Mouse (Mus musculus): ENCODE results near the gene Insyn1. TPM values are rescaled to one million over a fixed set of nuclear protein-coding genes. Genes with fewer than 3 reads are reported as not detected.

Gene Insyn1
- total RNA-seq, 2 experiments from 2014 or later = not detected

DNA sequence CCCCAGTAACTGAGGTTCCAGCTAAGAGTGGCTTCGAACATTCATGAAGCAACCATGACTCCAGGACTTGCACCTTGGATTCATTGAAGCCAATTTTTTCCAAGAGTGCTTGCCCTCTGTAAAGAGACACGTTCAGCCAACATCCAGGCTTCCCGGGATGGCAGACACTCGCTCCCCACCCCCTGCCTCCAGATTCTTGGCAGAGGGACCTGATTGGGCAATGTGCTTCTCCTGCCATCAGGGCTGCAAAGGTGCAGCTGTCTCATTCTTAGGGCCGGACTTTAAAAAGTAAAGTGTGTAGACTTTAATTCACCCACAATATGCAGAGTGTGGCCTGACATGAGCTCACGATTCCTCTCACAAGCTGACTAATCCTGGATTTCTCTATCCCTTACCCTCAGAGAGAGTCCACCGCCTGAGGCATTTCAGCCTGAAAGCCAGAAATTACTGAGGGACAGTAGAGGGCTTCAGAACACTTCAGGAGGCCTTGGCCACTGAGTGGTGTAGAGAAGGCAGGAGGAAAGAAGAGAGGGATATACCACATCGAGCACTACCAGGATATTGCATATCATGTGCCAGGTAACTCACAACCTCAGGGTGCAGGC lies 15.1 kb upstream of the Insyn1 start:
- ATAC-seq (replicated peaks; ENCODE audit: low FRiP score, poor library complexity, severe bottlenecking) = no peak

DNA sequence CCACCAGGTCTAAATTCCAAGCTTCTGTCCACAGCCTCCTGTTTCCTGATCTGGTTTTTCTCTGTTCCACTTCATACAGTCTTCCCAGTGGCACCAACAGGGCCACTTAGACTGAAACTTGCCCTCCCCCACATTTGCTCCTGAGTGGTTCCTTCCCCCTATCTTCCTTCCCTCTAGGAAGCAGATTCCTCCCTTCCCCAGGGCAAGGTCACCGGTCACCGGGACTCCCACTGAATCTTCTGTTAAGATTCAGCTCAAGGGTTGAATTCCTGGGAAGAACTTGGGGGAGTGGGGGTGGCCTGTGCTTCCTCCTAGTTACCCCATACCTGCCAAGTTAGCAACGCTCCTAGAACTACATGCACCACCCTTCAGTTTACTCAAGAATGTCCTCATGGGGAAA lies 1.3 kb upstream of the Insyn1 start:
- no peak for ATAC-seq (replicated peaks; ENCODE audit: low FRiP score, poor library complexity, severe bottlenecking)

DNA sequence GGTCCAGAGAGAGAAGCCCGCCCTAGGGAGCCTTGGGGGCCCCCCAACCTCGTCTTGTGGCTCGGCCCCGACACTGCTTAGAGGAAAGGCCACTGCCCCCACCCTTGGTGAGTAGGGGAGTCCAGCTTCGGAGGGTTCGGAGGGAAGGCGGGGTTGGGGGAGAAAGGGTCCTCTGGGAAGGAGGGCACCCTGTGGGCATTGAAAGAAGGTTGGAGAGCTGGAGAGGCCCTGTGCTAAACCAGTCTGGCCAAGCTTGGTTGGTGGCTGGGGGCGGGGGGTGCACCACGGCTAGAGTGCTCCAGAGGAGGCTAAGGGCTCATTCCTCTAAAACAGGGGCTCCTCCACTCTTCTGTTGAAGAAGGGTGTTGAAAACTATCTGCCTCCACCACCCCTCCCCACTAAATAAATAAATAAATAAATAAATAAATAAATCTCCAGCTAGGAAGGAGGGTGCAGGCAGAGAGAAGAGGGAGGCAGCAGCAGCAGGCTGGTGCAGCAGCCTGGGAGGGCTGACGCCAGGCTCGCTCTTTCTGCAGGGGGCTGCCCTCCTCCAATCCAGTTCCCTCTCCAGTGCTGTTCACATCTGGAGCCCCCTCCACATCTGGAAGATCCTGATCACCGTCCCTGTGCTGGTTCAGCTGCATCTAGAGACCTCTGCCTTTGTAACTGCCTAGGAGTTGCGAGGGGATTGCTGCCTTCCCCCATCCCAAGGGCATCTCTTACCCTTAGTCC lies 896 bp downstream of the Insyn1 start:
- ATAC-seq (replicated peaks; ENCODE audit: low FRiP score, poor library complexity, severe bottlenecking) = no peak

DNA sequence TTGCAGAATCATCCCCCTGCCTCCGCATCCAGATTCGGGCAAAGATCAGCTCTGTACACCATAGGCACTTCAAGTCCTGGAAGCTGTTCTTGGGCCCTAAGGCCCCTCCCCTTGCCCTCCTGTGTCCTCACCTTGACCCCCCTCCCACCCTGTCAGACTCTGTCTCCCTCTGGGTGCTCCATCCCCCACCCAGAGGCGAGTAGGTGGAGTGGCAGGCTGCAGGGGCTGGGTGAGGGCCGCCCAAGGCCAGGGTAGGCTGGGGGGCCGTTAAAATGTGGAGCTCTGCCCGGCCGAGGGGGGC lies 1.4 kb downstream of the Insyn1 start:
- no peak for ATAC-seq (replicated peaks; ENCODE audit: low FRiP score, poor library complexity, severe bottlenecking)

DNA sequence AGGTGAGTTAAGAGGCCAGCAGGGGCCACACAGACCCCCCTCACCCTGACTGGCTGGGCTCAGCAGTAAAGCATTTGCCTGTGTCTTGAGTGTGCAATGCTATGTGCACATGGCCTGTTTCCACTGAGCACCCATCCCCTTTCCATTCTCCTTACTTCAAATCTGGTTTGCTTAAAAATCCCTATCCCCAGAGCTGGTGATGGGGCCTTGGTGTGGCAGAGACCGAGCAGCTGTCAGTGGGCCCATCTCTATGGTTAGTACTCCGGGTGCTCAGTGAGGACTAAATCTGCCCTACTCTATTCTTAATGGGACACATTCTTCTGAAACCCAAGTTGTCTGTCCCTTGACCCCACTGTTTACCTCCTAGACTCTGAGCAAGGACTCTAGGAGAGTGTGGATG lies 2.0 kb downstream of the Insyn1 start:
- ATAC-seq (replicated peaks; ENCODE audit: low FRiP score, poor library complexity, severe bottlenecking) = no peak

DNA sequence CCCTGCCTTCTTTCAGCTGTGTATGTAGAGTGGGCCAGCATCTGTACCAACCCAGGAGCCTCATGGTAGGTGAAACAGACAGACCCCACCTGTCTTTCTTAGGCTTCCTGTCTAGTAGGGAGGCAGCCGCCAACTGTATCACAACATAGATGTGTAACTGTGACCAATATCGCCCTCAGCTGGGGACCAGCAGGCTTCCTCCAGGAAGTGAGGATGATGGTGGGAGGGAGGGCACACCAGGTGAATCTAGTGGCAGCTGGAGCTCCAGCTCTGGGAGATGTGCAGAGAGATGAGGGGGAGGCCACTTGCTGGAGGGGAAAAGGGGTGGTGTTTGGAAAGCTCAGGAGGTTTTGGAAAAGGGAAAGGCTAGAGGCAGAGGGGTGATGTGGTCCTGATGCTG lies 6.6 kb downstream of the Insyn1 start:
- ATAC-seq (replicated peaks; ENCODE audit: low FRiP score, poor library complexity, severe bottlenecking) = no peak

DNA sequence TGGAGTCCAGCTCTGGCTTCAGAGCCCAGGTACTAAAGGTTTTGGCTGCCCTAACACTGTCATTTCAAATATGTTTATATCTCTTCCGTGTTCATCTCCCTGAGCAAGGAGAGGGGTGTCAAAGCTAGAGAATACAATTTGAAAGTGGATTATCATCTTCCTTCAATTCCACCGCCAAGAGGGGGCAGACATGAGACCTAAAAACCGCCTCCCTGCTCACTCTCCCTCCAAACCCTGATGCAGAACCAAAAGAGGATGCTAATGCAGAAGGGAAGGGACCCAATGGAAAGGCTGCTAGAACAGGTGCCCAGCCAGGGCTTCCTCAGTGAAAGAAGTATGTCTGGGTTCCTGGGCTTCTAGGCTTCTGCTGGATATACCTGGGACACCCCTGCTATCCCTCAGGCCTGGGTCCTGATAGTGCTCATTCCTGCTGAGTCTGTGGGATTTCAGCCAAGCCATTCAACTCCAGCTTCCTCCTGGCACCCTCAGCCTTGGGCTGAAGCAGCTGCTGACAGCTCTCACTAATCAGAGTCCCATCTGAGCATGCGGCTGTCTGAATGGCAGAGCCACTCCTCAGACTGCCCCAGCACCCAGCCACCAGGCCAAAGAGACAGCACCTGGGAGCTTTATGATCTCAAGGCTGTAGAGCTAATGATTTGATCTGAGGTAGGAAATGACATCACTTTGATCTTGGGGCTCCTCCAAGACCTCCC lies 8.2 kb downstream of the Insyn1 start:
- no peak for ATAC-seq (replicated peaks; ENCODE audit: low FRiP score, poor library complexity, severe bottlenecking)

DNA sequence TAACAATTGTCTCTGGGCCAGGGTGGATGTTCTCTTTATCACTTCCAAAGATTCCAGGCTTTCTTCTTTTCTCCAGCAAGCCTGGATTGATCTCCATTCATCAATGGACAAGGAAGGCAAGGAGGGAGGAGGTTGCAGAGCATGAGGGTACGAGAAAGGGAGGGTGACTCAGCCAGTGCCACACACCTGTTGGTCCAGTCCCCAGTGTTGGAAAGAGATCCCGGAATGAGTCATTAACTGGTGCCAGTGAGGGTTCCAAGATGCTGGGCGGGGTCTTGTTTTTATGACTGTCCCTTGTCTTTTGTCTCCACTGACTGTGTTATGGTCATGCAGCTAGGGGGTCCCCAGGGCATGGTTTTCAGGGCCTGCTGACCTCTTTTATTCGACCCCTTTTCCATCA lies 9.5 kb downstream of the Insyn1 start:
- no peak for ATAC-seq (replicated peaks; ENCODE audit: low FRiP score, poor library complexity, severe bottlenecking)

DNA sequence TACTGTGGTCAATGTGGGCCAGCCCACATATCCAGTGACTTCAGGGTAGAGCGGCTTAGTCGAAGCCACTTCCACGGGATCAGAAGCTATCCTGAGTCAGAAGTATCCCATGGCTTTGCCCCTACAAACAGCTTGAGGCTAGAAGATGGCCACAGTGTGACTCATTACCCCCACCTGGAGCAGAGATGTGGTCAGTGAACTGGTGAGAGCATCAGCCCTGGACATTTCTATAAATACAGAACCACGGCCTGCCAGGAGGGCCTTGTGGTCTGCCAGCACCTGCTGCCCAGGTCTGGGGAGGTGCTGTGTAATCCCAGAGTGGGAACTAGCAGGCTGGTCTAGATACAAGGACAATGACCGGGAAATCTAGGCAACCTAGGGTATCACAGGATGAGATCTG lies 12.5 kb downstream of the Insyn1 start:
- ATAC-seq (replicated peaks; ENCODE audit: low FRiP score, poor library complexity, severe bottlenecking) = no peak

DNA sequence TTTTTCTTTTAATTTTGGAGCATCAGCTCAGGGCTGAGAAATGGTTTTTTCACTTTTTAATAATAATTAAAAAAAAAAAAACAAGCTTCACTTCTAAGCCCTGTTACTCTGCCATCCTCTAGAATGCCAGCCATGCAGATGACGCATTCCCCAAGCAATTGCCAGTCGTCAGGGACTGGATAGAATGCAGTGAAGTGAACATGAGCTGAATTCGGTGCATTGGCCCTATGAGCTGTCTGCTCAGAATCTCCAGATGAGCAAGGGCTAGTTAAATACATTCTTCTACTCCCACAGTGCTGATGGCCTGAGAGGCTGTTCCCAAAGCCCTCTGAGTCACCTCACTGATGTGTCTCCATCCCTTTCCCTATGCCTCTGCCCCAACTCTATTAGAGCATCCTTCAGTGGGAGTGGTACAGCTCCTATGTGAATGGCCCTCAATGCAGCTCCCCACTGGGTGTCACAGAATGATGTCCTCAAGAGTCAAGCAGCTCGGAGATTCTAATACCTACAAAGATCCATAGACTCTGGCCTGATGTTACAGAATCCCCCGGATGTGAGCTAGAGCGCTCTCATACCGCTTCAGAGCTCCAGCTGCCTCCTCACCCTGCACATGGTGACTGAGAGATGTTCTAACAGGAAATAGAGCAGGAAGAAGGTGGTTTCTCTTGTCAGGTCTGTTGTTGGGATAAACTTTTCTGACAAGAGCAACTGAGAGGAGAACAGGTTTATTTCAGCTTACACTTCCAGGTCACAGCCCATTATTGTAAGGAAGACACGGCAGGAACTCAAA lies 19.0 kb downstream of the Insyn1 start:
- no peak for ATAC-seq (replicated peaks; ENCODE audit: low FRiP score, poor library complexity, severe bottlenecking)

DNA sequence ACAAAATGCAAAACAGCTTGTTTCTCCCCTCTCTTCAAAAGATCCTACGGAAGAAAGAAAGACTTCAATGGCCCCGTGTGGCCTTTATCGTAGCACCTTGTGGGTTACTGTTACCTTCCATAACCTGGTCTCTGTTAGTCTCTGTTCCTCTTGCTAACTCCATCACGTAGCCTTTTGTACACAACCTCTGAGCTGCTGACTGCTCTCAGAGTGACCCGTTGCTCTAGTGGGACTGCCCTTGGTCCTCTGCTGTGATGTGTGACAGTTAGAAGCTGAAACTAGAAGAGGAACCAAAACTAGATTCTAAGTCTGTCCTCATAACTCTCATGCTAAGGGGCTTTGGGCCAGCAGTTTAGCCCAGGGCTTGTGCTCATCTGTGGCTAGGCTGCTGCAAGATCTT lies 22.0 kb downstream of the Insyn1 start:
- no peak for ATAC-seq (replicated peaks; ENCODE audit: low FRiP score, poor library complexity, severe bottlenecking)

DNA sequence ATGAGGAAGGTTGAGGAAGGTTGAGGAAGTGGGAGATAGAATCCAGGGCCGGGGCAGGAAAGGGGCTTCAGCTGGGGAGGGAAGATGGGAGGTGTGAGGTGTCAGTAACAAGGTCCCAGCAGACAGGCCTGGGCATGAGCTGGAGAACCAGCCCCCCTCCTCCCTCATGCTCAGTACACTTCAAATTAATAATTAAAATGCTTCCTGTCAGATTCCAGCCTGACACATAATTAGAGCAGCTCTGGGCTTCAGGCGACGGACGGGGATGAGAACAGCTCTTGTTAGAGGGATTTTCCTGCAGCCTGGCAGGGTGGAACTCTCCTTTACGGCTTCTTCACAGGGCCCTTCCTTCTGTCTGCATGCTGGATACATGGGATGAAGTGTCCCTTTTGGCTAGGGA lies 25.3 kb downstream of the Insyn1 start:
- ATAC-seq (replicated peaks; ENCODE audit: low FRiP score, poor library complexity, severe bottlenecking) = no peak

DNA sequence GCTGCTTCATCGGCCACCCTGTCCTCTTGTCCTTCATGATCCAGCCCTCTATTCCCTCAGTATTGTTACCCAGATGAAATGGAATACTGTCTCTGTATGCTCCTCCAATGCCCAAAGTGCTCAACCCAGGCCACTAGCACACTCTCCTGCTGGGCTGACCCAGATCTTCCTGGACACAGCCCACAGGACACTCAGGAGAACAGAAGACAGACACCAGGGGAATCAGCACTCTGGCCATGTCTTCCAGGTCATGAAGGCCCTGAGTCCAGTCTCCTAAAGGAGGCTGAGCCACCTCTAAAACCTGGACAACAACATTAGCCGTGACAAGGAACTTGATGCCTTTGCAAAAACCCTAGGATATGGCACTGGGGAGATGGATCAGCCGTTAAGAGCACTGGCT lies 28.1 kb downstream of the Insyn1 start:
- no peak for ATAC-seq (replicated peaks; ENCODE audit: low FRiP score, poor library complexity, severe bottlenecking)

DNA sequence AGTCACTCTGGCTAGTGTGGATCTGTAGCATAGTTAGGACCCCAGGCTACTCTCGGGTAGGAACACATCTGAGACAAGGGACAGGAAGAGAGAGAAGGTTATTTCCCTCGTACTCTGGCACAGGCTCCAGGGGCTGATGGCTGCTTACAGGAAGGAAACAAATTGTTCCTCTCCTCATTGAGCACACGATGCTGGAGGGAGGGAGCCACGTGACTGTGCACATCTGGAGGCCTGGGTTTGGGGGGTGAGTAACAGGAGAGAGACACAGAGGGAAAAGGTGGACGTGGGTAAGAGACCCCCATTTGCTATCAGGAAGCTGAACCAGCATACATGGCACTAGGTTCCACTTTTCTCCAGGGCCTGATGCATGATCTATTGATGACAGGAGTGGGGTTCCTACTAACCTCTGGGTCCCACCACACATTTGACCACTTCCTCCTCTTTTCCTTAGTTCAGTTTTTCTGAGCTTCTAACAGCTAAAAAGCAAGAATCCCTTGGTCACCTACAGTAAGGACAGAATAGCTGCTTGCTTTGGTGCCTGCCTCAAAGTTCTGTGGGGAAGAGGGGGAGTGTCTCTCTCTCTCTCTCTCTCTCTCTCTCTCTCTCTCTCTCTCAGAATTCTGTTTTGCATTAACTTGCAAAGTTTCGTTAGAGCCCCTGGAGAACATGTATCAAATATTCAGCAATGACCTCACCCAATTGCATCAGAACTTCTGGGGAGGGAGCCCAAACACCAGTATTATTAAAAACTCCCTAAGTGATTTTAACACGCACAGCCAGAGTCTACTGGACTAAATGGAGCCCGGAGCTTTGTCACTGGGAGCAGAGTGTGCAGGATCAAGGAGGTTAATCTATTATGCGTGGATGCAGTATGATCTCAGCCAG lies 29.7 kb downstream of the Insyn1 start:
- ATAC-seq (replicated peaks; ENCODE audit: low FRiP score, poor library complexity, severe bottlenecking) = no peak

DNA sequence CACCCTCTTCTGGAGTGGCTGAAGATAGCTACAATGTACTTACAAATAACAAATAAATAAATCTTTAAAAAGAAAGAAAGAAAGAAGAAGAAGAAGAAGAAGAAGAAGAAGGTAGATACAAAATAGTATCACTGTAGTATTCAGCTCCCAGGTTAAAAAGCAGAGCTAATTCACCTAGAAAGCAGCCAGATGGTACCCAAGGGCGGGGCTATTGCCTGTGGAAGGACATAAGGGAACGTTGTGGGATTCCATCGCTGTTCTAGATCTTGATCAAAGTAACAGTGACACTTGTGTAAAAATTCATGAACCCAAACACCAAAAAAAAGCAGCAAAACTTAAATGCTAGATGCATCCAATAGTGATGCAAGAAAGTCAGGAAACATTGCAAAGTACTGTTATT lies 31.6 kb downstream of the Insyn1 start:
- ATAC-seq (replicated peaks; ENCODE audit: low FRiP score, poor library complexity, severe bottlenecking) = no peak

DNA sequence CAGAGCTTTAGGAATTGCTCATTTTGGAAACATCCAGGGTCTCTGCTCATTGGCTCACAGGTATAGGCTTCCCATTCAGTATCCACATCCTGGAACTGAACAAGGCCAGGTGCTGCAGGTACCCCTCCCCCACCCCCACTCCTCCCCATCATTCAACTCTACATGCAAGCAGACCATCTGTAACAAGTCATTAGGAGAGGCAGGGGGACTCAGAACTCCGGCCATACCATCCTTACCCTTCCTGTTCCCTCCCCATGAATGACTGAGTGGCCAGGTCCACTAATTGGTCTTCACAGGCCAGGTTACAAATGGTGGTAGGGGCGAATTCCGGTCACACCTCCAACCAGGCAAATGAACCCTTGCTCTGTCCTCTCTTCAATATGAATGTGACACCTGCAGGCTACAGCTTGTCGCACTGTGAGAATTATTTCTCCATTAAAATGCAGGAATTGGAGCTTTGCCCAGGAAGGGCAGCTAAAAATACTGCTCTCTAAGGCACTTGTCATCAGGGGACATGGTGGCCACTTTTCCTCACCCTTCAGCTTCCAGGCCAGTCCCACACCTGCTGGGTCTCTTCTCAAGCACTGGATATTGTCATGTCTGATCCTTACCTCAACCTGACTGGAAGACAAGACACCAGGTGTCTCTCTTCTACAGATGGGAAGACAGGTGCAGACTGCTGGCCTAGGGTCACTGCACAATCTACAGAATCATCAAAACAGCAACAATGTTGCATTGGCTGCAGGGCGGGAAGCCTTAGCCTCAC lies 32.6 kb downstream of the Insyn1 start:
- ATAC-seq (replicated peaks; ENCODE audit: low FRiP score, poor library complexity, severe bottlenecking) = no peak

DNA sequence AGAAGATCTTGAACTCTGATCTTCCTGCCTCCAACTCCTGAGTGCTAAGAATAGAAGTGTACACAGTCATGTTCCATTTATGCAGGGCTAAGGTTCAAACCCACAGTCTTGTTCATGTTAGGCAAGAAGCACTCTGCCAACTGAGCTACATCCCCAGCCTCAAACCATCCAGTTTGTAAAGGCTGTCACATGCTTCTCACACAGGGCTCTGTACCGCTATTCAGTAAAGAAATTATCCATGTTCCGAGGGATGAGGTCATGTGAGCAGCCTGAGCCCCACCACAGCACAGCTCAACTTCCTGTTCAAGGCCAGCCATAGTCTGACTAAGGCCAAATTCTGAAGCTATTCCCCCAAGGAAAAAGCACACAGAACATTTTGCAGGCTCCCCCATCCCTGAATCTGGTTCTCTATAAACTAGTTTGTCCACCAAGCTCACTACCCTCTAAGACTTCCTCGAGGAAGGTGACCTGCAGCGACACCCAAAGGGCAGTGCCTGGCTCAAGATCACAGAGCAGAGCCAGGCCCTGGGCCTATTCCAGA lies 33.5 kb downstream of the Insyn1 start:
- no peak for ATAC-seq (replicated peaks; ENCODE audit: low FRiP score, poor library complexity, severe bottlenecking)

DNA sequence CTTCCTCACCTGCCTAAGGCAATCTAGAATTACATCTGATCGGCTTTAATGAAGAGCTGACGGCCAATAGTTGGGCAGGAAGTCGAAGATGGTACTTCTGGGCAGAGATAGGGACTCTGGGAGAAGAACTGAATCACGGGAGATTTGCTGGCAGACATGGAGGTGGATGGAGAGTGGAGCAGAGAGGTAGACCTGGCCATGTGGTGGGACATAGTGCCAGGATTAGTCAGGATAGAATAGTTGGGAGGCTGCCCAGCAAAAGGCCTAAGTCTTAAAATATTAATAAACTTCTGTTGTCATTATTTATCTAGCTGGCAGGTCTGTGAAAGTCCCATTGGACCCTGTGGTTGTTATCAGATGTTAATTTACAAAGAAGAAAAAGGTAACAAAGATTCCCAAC lies 36.7 kb downstream of the Insyn1 start:
- ATAC-seq (replicated peaks; ENCODE audit: low FRiP score, poor library complexity, severe bottlenecking) = no peak

DNA sequence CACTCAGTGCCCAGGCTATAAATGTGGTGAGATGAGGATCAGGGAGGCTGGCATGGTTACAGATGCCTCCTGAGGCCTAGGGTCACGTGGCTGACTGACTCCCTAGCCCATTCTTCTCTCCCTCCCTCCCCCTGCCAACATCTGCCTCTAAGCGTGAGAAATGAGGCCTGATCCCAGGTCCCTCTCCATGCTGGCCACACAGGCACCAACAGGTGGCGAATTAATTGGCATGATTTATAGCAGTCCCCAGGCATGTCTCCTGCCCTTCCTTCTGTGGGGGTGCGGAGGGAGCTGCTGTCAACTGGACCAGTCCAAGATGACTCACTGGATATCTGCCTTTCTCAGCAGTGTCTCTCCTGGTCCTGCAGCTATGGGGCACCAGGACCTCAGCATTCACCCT lies 39.4 kb downstream of the Insyn1 start:
- no peak for ATAC-seq (replicated peaks; ENCODE audit: low FRiP score, poor library complexity, severe bottlenecking)
